Mouse (Mus musculus): Measurements from ENCODE around the gene Pard3. TPM values are rescaled to one million over a fixed set of nuclear protein-coding genes. Genes with fewer than 3 reads are reported as not detected.

The Pard3 gene
- total and polyA plus RNA-seq, 3 experiments: 0.51 to 1.3 (median 0.94) TPM

- H3K27ac ChIP-seq (ENCODE audit: insufficient read depth, low read depth): no peak overlapping the region
- in situ Hi-C loops (cut with MboI; ENCODE audit: low pct_ligation_motif_present, low pct_unique_long_range_greater_than_20kb, low sequenced_read_pairs) (loop anchor here (25.0 kb wide), 1 partner anchor 223 kb away; no protein-coding TSS in a partner anchor), dilution Hi-C loops (cut with MboI; ENCODE audit: extremely low pct_ligation_motif_present, extremely low pct_unique_long_range_greater_than_20kb, low sequenced_read_pairs) (no loop called here)
- no peak overlapping the region for H3K4me3 ChIP-seq (replicated peaks in 1 of 3; ENCODE audit: low read depth in 2 of 3, low read length in 2 of 3, poor library complexity in 1 of 3)
- no peaks in the 10 kb centered on the region for H3K4me1 ChIP-seq (ENCODE audit: control insufficient read depth in 1 of 2, insufficient read depth in 2 of 2)
- no peak overlapping the region for H3K9ac ChIP-seq (ENCODE audit: insufficient read depth, low read depth)
- H3K9me3 ChIP-seq (replicated peaks; ENCODE audit: low read length): no peaks in the 10 kb centered on the region
- H3K4me2 ChIP-seq (ENCODE audit: insufficient read depth, low read depth, poor library complexity, severe bottlenecking): no peak overlapping the region
- H3K27me3 ChIP-seq (replicated peaks): no peaks in the 10 kb centered on the region
- no peak for TF ChIP-seq ETS1 (conservative IDR thresholded peaks at IDR 0.05; ENCODE audit: low read depth, low read length)
- no peak for TF ChIP-seq TCF12 (IDR thresholded peaks at IDR 0.05; ENCODE audit: low read depth, low read length)
- TF ChIP-seq CHD2 (IDR thresholded peaks at IDR 0.05; ENCODE audit: low read length): no peak
- no peak for TF ChIP-seq IRF4 (IDR thresholded peaks at IDR 0.05; ENCODE audit: low read depth, low read length)
- no peak for TF ChIP-seq MXI1 (IDR thresholded peaks at IDR 0.05; ENCODE audit: low read depth, low read length)
- TF ChIP-seq MAFK (IDR thresholded peaks at IDR 0.05; ENCODE audit: insufficient replicate concordance, low read length): no peak
- no peak for TF ChIP-seq JUND (conservative IDR thresholded peaks at IDR 0.05; ENCODE audit: low read depth, low read length)
- TF ChIP-seq POLR2AphosphoS2 (IDR thresholded peaks at IDR 0.05; ENCODE audit: low read depth, low read length): no peak
- no peak for TF ChIP-seq CHD1 (IDR thresholded peaks at IDR 0.05; ENCODE audit: low read depth, low read length)
- no peak for TF ChIP-seq MAX (IDR thresholded peaks at IDR 0.05; ENCODE audit: low read length)
- TF ChIP-seq ZC3H11A (IDR thresholded peaks at IDR 0.05; ENCODE audit: low read depth, low read length): no peak
- TF ChIP-seq SIN3A (IDR thresholded peaks at IDR 0.05; ENCODE audit: low read length): no peak
- no peak for TF ChIP-seq HCFC1 (IDR thresholded peaks at IDR 0.05; ENCODE audit: low read depth, low read length)
- no peak for TF ChIP-seq POLR2A (IDR thresholded peaks at IDR 0.05; ENCODE audit: low read depth, low read length)
- no peaks in the 10 kb centered on the region for H3K36me3 ChIP-seq (replicated peaks in 1 of 2; ENCODE audit: control insufficient read depth in 1 of 2, insufficient read depth in 1 of 2, low read length in 1 of 2)
- H3K79me2 ChIP-seq (replicated peaks; ENCODE audit: control insufficient read depth, extremely low read depth, insufficient read depth, poor library complexity, severe bottlenecking): no peaks in the 10 kb centered on the region
- no peak for DNase-seq (ENCODE audit: extremely low read depth)
These were observed 346.9 kb downstream of the Pard3 start for GRCm38 (mm10) chr8:127410606-127411005.

- DNase-seq (ENCODE audit: extremely low read depth): no peak
- dilution Hi-C loops (cut with MboI; ENCODE audit: extremely low pct_ligation_motif_present, extremely low pct_unique_long_range_greater_than_20kb, low sequenced_read_pairs) (no loop called here), in situ Hi-C loops (cut with MboI; ENCODE audit: low pct_ligation_motif_present, low pct_unique_long_range_greater_than_20kb, low sequenced_read_pairs) (loop anchor here (25.0 kb wide), 1 partner anchor 224 kb away; no protein-coding TSS in a partner anchor)
These were observed 347.6 kb downstream of the Pard3 start for GRCm38 (mm10) chr8:127411190-127411848.

More at GRCm38 (mm10) chr8:127411190-127411848, 347.6 kb downstream of the Pard3 start:
- Histone ChIP-seq H3K4me3 (replicated peaks in 1 of 3; ENCODE audit: low read depth in 2 of 3, low read length in 2 of 3, poor library complexity in 1 of 3) (no peak overlapping the region), H3K9me3 (replicated peaks; ENCODE audit: low read length) (no peaks in the 10 kb centered on the region), H3K4me1 (ENCODE audit: control insufficient read depth in 1 of 2, insufficient read depth in 2 of 2) (no peaks in the 10 kb centered on the region), H3K4me2 (ENCODE audit: insufficient read depth, low read depth, poor library complexity, severe bottlenecking) (no peak overlapping the region), H3K79me2 (replicated peaks; ENCODE audit: control insufficient read depth, extremely low read depth, insufficient read depth, poor library complexity, severe bottlenecking) (no peaks in the 10 kb centered on the region), H3K27me3 (replicated peaks) (no peaks in the 10 kb centered on the region), H3K9ac (ENCODE audit: insufficient read depth, low read depth) (no peak overlapping the region), H3K36me3 (replicated peaks in 1 of 2; ENCODE audit: control insufficient read depth in 1 of 2, insufficient read depth in 1 of 2, low read length in 1 of 2) (no peaks in the 10 kb centered on the region), H3K27ac (ENCODE audit: insufficient read depth, low read depth) (no peak overlapping the region)
- TF ChIP-seq NRF1 (IDR thresholded peaks at IDR 0.05; ENCODE audit: low read depth, low read length) (no peak), CHD1 (IDR thresholded peaks at IDR 0.05; ENCODE audit: low read depth, low read length) (no peak), POLR2A (IDR thresholded peaks at IDR 0.05; ENCODE audit: low read depth, low read length) (no peak), EP300 (IDR thresholded peaks at IDR 0.05; ENCODE audit: low read length) (no peak), ZC3H11A (IDR thresholded peaks at IDR 0.05; ENCODE audit: low read depth, low read length) (no peak), USF2 (conservative IDR thresholded peaks at IDR 0.05; ENCODE audit: low read depth, low read length) (no peak), MAX (IDR thresholded peaks at IDR 0.05; ENCODE audit: low read length) (no peak), TBP (conservative IDR thresholded peaks at IDR 0.05; ENCODE audit: low read depth, low read length) (no peak), MAZ (IDR thresholded peaks at IDR 0.05; ENCODE audit: low read depth, low read length) (no peak), JUN (IDR thresholded peaks at IDR 0.05; ENCODE audit: insufficient read depth, low read depth, low read length) (no peak), SIN3A (IDR thresholded peaks at IDR 0.05; ENCODE audit: low read length) (no peak)
